Mouse (Mus musculus) MN1 (cell line): ENCODE data around the gene Olfr1248.
"Not testable (repeated sequence)": the region's sequence is repeated elsewhere in the genome, so short reads cannot be mapped to it uniquely, and the experiment has no call there.

Source experiments
- DNase-seq: peaks from one replicate; pipeline ENCODE4 v3.0.0-alpha.2; 2016; ENCODE audit warnings: low spot score

Gene Olfr1248

DNA sequence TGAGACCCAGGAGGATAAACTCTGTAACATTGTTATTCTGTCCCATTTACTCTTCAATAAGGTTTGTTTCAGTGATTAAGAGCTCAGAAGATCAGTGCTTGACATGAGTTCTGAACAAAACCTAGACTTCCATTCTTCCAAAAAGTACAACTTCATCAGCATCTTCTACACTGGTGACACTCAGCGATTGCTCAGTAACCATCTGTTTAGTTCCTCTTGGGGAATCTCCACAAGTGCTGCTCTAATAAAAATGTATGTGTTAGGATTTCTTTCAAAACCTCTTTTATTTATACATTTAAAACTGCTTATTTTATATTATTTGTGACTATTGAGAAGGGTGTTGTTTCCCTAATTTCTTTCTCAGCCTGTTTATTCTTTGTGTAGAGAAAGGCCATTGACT is at the start of gene Olfr1248:
Gene Olfr1248, minus strand, starts transcription at position 101 of the 400 bp plus-strand sequence.
- not testable (repeated sequence) for DNase-seq

DNA sequence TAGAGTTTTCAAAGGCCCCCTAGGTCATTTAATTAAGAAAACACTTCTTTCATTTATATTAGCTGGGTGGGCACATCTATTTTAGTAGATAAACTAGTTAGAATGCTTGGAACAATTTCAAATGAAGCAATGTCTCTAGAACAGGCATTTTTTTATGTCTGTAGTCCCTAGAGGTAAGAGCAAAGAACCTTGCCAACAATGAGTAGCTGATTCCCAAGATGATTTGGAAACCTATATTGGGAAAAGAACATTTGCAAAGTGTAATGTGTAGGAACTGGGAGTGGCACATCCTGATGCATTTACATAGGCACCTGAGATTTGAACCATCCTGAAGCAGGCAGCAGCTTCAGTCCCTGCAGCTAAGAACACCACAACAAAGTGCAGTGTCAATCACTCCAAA is 43.3 kb upstream of the Olfr1248 start, which contains the start of gene Olfr1250:
Gene Olfr1250, minus strand, starts transcription at position 101 of the 400 bp plus-strand sequence.
- no peak for DNase-seq

DNA sequence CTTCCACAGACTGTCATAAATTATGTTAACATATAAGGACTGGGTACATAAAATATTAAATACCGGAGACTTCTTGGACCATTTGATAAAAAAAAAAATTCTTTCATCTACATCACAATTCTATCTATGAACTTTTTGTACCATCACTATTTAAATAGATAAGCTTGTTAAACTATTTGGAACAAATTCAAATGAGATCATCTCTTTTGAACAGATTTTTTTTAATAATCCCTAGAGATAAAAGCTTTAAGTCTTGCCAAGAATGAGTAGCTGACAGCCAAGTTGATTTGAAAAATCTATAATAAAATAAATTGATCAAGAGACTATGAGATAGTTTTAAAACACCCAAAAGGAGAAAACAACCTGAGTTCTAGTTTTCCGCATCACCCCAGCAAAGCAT is 16.8 kb upstream of the Olfr1248 start, which contains the start of gene Olfr1249:
Gene Olfr1249, minus strand, starts transcription at position 101 of the 400 bp plus-strand sequence.
- DNase-seq = no peak

DNA sequence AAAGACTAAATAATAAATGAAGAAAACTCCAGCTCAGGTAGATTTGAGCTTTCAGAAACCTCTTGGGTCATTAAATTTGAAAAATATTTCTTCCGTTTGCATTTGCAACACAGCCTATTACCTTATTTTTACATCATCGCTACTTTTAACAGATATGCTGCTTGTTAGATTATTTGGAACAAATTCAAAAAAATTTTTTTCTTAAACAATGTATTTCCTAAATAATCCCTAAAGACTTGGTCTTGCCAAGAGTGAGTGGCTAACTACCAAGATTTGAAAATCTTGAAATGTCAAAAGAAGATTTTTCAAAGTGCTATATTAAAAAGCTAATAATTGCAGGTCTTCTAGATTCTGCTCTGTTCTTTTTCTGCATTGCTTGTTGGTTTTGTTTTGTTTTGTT is 4.0 kb downstream of the Olfr1248 start, which contains the start of gene Olfr1247:
Gene Olfr1247, minus strand, starts transcription at position 101 of the 400 bp plus-strand sequence.
- DNase-seq = no peak

GRCm38 (mm10) chr2:89593057-89593456 is 25.0 kb downstream of the Olfr1248 start, which contains the start of gene Olfr1246:
Olfr1246 (minus strand) TSS chr2:89593157.
- no peak for DNase-seq

GRCm38 (mm10) chr2:89578347-89578746 is 39.7 kb downstream of the Olfr1248 start, which contains the start of gene Olfr1245:
Olfr1245 (minus strand) TSS chr2:89578447.
- DNase-seq = no peak
